Mouse (Mus musculus) stomach, postnatal 0 days (tissue): Measurements from ENCODE around the gene Pan2. TPM values are rescaled to one million over a fixed set of nuclear protein-coding genes. Genes with fewer than 3 reads are reported as not detected.
A peak's percentile ranks its signal among the peaks of the same experiment; 100 is the strongest.
"Not testable (repeated sequence)": the region's sequence is repeated elsewhere in the genome, so short reads cannot be mapped to it uniquely, and the experiment has no call there.

ENCODE experiments used
- ATAC-seq: fragments of 200-750 bp; cut with Nextera tagmentation; 2 replicates; pipeline ENCODE4 v1.8.0; 2017; ENCODE audit not compliant: low FRiP score, low TSS enrichment
- DNase-seq: peaks from one replicate; pipeline ENCODE4 v3.0.0-alpha.2; 2016; ENCODE audit warnings: low spot score
- H3K27ac ChIP-seq: fragments of 300-500 bp; sonication (generic); replicated peaks from 2 replicates; pipeline ENCODE4 v1.5.1; 2014; ENCODE audit warnings: mild to moderate bottlenecking, control low read depth
- H3K27me3 ChIP-seq: fragments of 300-500 bp; sonication (generic); 2 replicates; pipeline ENCODE4 v1.6.1; 2014; ENCODE audit warnings: low read length; ENCODE audit not compliant: control insufficient read depth, insufficient read depth
- H3K36me3 ChIP-seq: fragments of 300-500 bp; sonication (generic); 2 replicates; pipeline ENCODE4 v1.6.1; 2014; ENCODE audit warnings: low read length, mixed read lengths; ENCODE audit not compliant: control insufficient read depth, insufficient read depth
- H3K4me1 ChIP-seq: fragments of 300-500 bp; sonication (generic); replicated peaks from 2 replicates; pipeline ENCODE4 v1.6.1; 2014; ENCODE audit warnings: antibody characterized with exemption; ENCODE audit not compliant: control insufficient read depth, insufficient read depth
- H3K4me2 ChIP-seq: fragments of 300-500 bp; sonication (generic); replicated peaks from 2 replicates; pipeline ENCODE4 v1.6.1; 2014; ENCODE audit warnings: low read depth, mild to moderate bottlenecking, control low read depth, moderate library complexity
- H3K4me3 ChIP-seq: fragments of 300-500 bp; sonication (generic); 2 replicates; pipeline ENCODE4 v1.5.1; 2014; ENCODE audit warnings: low read depth, low read length, control low read depth
- H3K9ac ChIP-seq: fragments of 300-500 bp; sonication (generic); 2 replicates; pipeline ENCODE4 v1.6.1; 2014; ENCODE audit warnings: mild to moderate bottlenecking, low read length, control low read depth, mixed read lengths
- H3K9me3 ChIP-seq: fragments of 300-500 bp; sonication (generic); 2 replicates; pipeline ENCODE4 v1.6.1; 2016; ENCODE audit warnings: low read length; ENCODE audit not compliant: control insufficient read depth
- CTCF ChIP-seq: IDR thresholded peaks from 2 replicates; pipeline ENCODE4 v1.5.1; 2016; ENCODE audit warnings: antibody characterized with exemption, low read depth, mild to moderate bottlenecking, moderate library complexity
- EP300 ChIP-seq: optimal IDR thresholded peaks from 2 replicates; pipeline ENCODE3; 2016; ENCODE audit warnings: antibody characterized with exemption
- WGBS: fragments of 180-500 bp; shearing (Covaris S2); extraction: QIAGEN DNeasy Blood & Tissue Kit; methylation state at CpG from one replicate; pipeline ENCODE4 v1.1.7; 2014; 5-methylcytosine and 5-hydroxymethylcytosine counted together
- polyA plus RNA-seq: library from polyadenylated mRNA; unstranded; fragments of >200 nt; fragmentation: Nextera tagmentation; extraction: Ambion mirVana; gene quantifications from 2 replicates; pipeline ENCODE4 v1.2.1, GENCODE M21; 2015

Pan2 gene
- polyA plus RNA-seq, 1 experiment from 2014 or later, result 12.6 TPM

GRCm38 (mm10) chr10:128323516-128323915, 20.4 kb downstream of the Pan2 start:
- Histone ChIP-seq H3K4me1 (peaks cover 4% of the 10 kb centered on the region; the same call in 1 of the 2 replicates), H3K9me3 (no peaks in the 10 kb centered on the region), H3K9ac (peak overlapping the region; percentile 98), H3K4me2 (peak overlapping the region; percentile 82), H3K36me3 (peaks cover 24% of the 10 kb centered on the region), H3K4me3 (peak overlapping the region; percentile 76), H3K27ac (peak overlapping the region; percentile 97), H3K27me3 (no peaks in the 10 kb centered on the region)
- 61% methylated on average over 8 of the region's 8 CpGs for WGBS
- no peak for DNase-seq
- no peak for ATAC-seq
- no peak for TF ChIP-seq EP300
- no peak for TF ChIP-seq CTCF

- Histone ChIP-seq H3K36me3 (peaks cover 15% of the 10 kb centered on the region), H3K4me1 (peaks cover 4% of the 10 kb centered on the region; the same call in 1 of the 2 replicates), H3K27me3 (no peaks in the 10 kb centered on the region), H3K9ac (no peak overlapping the region), H3K27ac (no peak overlapping the region), H3K4me3 (no peak overlapping the region), H3K9me3 (no peaks in the 10 kb centered on the region), H3K4me2 (no peak overlapping the region)
- no peak for DNase-seq
- no peak for TF ChIP-seq EP300
- TF ChIP-seq CTCF, result no peak
- WGBS, result 93% methylated on average over 8 of the region's 8 CpGs
- ATAC-seq, result no peak
These were observed 23.7 kb downstream of the Pan2 start for GRCm38 (mm10) chr10:128326825-128327224.

- WGBS, result 86% methylated on average over 10 of the region's 10 CpGs
- H3K9me3 ChIP-seq, result no peaks in the 10 kb centered on the region
- ATAC-seq (no peak), DNase-seq (no peak)
- no peaks in the 10 kb centered on the region for H3K27me3 ChIP-seq
- peaks cover 15% of the 10 kb centered on the region for H3K36me3 ChIP-seq
- TF ChIP-seq CTCF (peak; percentile 45), EP300 (no peak)
- no peak overlapping the region for H3K4me3 ChIP-seq
- no peak overlapping the region for H3K9ac ChIP-seq
- H3K4me2 ChIP-seq, result no peak overlapping the region
- H3K27ac ChIP-seq, result no peak overlapping the region
- peaks cover 4% of the 10 kb centered on the region; the same call in 1 of the 2 replicates for H3K4me1 ChIP-seq
These were observed 24.5 kb downstream of the Pan2 start for GRCm38 (mm10) chr10:128327610-128328009.

GRCm38 (mm10) chr10:128332358-128333249, 29.5 kb downstream of the Pan2 start:
- not testable (repeated sequence) for H3K4me1 ChIP-seq, ATAC-seq, DNase-seq, H3K9me3 ChIP-seq, H3K9ac ChIP-seq, H3K4me2 ChIP-seq, H3K27me3 ChIP-seq, H3K27ac ChIP-seq, H3K4me3 ChIP-seq, H3K36me3 ChIP-seq
- 79% methylated on average over 6 of the region's 6 CpGs for WGBS

GRCm38 (mm10) chr10:128335582-128335981, 32.4 kb downstream of the Pan2 start:
- H3K4me3 ChIP-seq, result no peak overlapping the region
- DNase-seq (peak; percentile 78), ATAC-seq (no peak)
- no peak overlapping the region for H3K4me2 ChIP-seq
- H3K36me3 ChIP-seq, result no peaks in the 10 kb centered on the region
- TF ChIP-seq EP300 (no peak), CTCF (peak; percentile 91)
- H3K27ac ChIP-seq, result no peak overlapping the region
- 2% methylated on average over 4 of the region's 4 CpGs for WGBS
- peaks cover 3% of the 10 kb centered on the region; the same call in 1 of the 2 replicates for H3K4me1 ChIP-seq
- no peaks in the 10 kb centered on the region for H3K9me3 ChIP-seq
- H3K9ac ChIP-seq, result no peak overlapping the region
- no peaks in the 10 kb centered on the region for H3K27me3 ChIP-seq

GRCm38 (mm10) chr10:128336195-128336594, 33.1 kb downstream of the Pan2 start:
- no peak overlapping the region for H3K9ac ChIP-seq
- H3K27ac ChIP-seq, result no peak overlapping the region
- ATAC-seq, result no peak
- no peaks in the 10 kb centered on the region for H3K36me3 ChIP-seq
- no peaks in the 10 kb centered on the region for H3K27me3 ChIP-seq
- peaks cover 3% of the 10 kb centered on the region; the same call in 1 of the 2 replicates for H3K4me1 ChIP-seq
- no peak for TF ChIP-seq CTCF
- no peak for TF ChIP-seq EP300
- H3K9me3 ChIP-seq, result no peaks in the 10 kb centered on the region
- no peak overlapping the region for H3K4me3 ChIP-seq
- no peak overlapping the region for H3K4me2 ChIP-seq
- 89% methylated on average over 3 of the region's 3 CpGs for WGBS
- no peak for DNase-seq
